In the genomic region with DNA sequence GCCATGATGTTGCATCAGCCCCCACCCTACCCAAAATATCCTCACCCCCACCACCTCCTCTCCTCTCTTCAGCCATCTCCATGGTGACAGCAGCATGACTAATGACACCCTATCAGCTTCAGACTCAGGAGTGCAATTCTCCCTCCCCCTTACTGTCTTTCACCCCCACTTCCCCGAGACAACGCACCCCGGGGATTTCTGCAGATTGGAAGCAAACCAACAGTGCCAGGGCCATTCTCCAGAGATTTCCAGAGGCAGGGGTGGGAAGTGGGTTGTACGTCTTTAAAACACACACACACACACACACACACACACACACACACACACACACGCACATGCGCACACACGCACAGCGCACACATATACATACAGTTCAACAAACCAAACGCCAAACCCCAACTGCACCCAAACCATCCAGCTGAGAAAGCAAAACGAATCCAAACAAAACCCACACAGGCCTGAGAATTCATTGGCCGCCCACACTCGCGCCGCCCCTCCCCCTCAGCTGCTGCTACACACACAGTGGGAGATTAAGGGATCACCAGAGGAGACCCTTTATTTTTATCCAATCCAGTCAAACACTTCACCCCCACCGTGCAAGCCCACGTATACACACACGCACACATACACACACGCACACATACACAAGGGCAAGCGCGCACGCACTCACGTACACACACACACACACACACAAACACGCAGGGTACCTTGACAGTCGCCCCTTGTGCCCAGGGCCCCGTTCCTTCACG, we compare ENCODE assay signal across 8 mouse cellular contexts. TPM values are rescaled to one million over a fixed set of nuclear protein-coding genes. Genes with fewer than 3 reads are reported as not detected.
DNase-seq lines count a peak whose midpoint lies in the region; ATAC-seq and TF ChIP-seq lines count a peak whose summit lies in the region.

No protein-coding gene starts in this region.

- no peak for TF ChIP-seq CTCF in lung, embryonic 14.5 days (IDR thresholded peaks at IDR 0.05; ENCODE audit: low read depth)

- peak; percentile 77 for DNase-seq in MN1 (ENCODE audit: low spot score)
- DNase-seq in cerebellum, adult 11-12 months, result peak; percentile 77
- DNase-seq in heart, postnatal 25 days (ENCODE audit: low spot score), result peak; percentile 33
- peak; percentile 72 to 88 for DNase-seq in layer of hippocampus, adult 8-10 months (ENCODE audit: low spot score in 2 of 2)
- peak; percentile 86 for DNase-seq in lung, embryonic 14.5 days
- peak; percentile 84 for DNase-seq in right cerebral cortex, adult 2 months (ENCODE audit: low spot score in 2 of 2)

- H3K36me3 ChIP-seq in forebrain, embryonic 15.5 days, result no peaks in the 10 kb centered on the region
- H3K36me3 ChIP-seq in lung, embryonic 14.5 days (ENCODE audit: insufficient read depth), result peaks cover 28% of the 10 kb centered on the region; the same call in 1 of the 2 replicates

- intact Hi-C loops in heart, postnatal 25 days (cut with DNase I), result loop anchor here (2.0 kb wide), 1 partner anchor 28 kb away; no protein-coding TSS in a partner anchor

- ATAC-seq in forebrain, embryonic 15.5 days (replicated peaks), result peak; percentile 52
- peak; percentile 41 for ATAC-seq in lung, embryonic 14.5 days (ENCODE audit: insufficient read depth)
- no peak for ATAC-seq in megakaryocyte-erythroid progenitor cell, adult 5-6 weeks (replicated peaks; ENCODE audit: low FRiP score, low TSS enrichment, poor library complexity, severe bottlenecking)

- H3K9ac ChIP-seq in forebrain, embryonic 15.5 days (replicated peaks), result peak overlapping the region; percentile 90
- H3K9ac ChIP-seq in lung, embryonic 14.5 days, result peak overlapping the region; percentile 71

- under 1% methylated on average over 26 of the region's 26 CpGs for whole genome bisulfite sequencing in forebrain, embryonic 15.5 days
- 6% methylated on average over 26 of the region's 26 CpGs for WGBS in lung, embryonic 14.5 days

- H3K27me3 ChIP-seq in forebrain, embryonic 15.5 days, result no peaks in the 10 kb centered on the region
- no peaks in the 10 kb centered on the region for H3K27me3 ChIP-seq in lung, embryonic 14.5 days (ENCODE audit: insufficient read depth, low read length)

- peaks cover 90% of the 10 kb centered on the region for H3K4me1 ChIP-seq in forebrain, embryonic 15.5 days
- peaks cover 48% of the 10 kb centered on the region for H3K4me1 ChIP-seq in lung, embryonic 14.5 days (ENCODE audit: insufficient read depth)

- H3K4me2 ChIP-seq in forebrain, embryonic 15.5 days (replicated peaks), result peak overlapping the region; percentile 70
- peak overlapping the region; percentile 88 for H3K4me2 ChIP-seq in lung, embryonic 14.5 days

- H3K9me3 ChIP-seq in forebrain, embryonic 15.5 days, result no peaks in the 10 kb centered on the region
- H3K9me3 ChIP-seq in lung, embryonic 14.5 days (ENCODE audit: low read depth, low read length), result no peaks in the 10 kb centered on the region

- H3K4me3 ChIP-seq in forebrain, embryonic 15.5 days, result peak overlapping the region; percentile 83
- H3K4me3 ChIP-seq in lung, embryonic 14.5 days (ENCODE audit: low read depth, low read length), result peak overlapping the region; percentile 68

- peak overlapping the region; percentile 97 for H3K27ac ChIP-seq in forebrain, embryonic 15.5 days (replicated peaks)
- peak overlapping the region; percentile 93 for H3K27ac ChIP-seq in lung, embryonic 14.5 days (ENCODE audit: low read depth)

RNA-seq across cellular contexts. Expression of a gene that starts 18.2 kb away (rescaled TPM):
- 71.3 and 73.7 TPM in 2 replicates for polyA plus RNA-seq in forebrain, embryonic 15.5 days (2015; fragmentation: Nextera tagmentation; extraction: Ambion mirVana)
- total RNA-seq in heart, postnatal 25 days (2021), result 10 to 100 TPM; 32.6 to 40.8 TPM
- total RNA-seq in layer of hippocampus, adult 8-10 months (2022), result 10 to 100 TPM; 53.5 to 65.9 (median 58.5) TPM
- polyA plus RNA-seq in lung, embryonic 14.5 days (2014; fragmentation: Nextera tagmentation; extraction: Ambion mirVana), result 34.4 and 36.9 TPM in 2 replicates
- 46.9 and 55.9 TPM in 2 replicates for total RNA-seq in megakaryocyte-erythroid progenitor cell, adult 5-6 weeks (2014; fragmentation: Nextera tagmentation)
- 12.6 and 13.5 TPM in 2 replicates for total RNA-seq in megakaryocyte-erythroid progenitor cell, adult 5-6 weeks (2017)

Comparison
In these comparisons a context has a peak if more than half of its experiments do, and no peak if none do; other contexts are left out.
1. DNase-seq: peak in every context shown above with its lines; median percentile 86 in lung, embryonic 14.5 days; 84 in right cerebral cortex, adult 2 months; 80 in layer of hippocampus, adult 8-10 months; 77 in MN1; 77 in cerebellum, adult 11-12 months; 33 in heart, postnatal 25 days.